ENCODE assay signal across 9 mouse cellular contexts in the genomic region with DNA sequence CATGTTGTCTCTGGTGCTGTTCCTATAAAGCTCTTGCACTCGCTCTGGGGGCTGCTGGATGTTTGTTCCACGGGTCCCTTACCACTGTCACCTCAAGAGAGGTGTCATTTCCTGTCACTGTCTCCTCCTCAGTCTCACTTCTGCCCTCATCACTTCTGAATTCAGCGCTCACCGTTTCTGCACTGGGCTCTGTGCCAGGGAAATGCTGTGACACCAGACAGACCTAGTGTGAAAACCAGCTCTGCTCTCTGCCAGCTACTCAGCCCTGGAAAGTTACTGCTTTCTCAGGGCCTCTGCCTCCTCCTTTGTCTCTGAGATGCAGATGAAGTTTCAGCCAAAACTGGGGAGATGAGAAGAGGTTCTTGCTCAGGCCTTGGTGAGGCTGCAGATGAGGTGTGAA. TPM values are rescaled to one million over a fixed set of nuclear protein-coding genes. Genes with fewer than 3 reads are reported as not detected.
DNase-seq lines count a peak whose midpoint lies in the region; ATAC-seq and TF ChIP-seq lines count a peak whose summit lies in the region.
"Had no signal": no experiment of that assay in that cellular context is flagged by ENCODE, and none has a peak within 500 bp of the region (broad histone marks: within the 10 kb centered on the region; RNA-seq: fewer than 3 reads in every experiment).

No protein-coding gene starts in this region.

- H3K36me3 ChIP-seq in kidney, adult 2 months (ENCODE audit: control insufficient read depth, insufficient read depth, low read length), result no peaks in the 10 kb centered on the region
- no peaks in the 10 kb centered on the region for H3K36me3 ChIP-seq in kidney, embryonic 15.5 days
- no peaks in the 10 kb centered on the region for H3K36me3 ChIP-seq in forebrain, embryonic 16.5 days (ENCODE audit: control insufficient read depth, insufficient read depth)
- H3K36me3 ChIP-seq in intestine, embryonic 15.5 days, result no peaks in the 10 kb centered on the region

- no peaks in the 10 kb centered on the region for H3K27me3 ChIP-seq in kidney, adult 2 months (replicated peaks; ENCODE audit: control insufficient read depth, insufficient read depth, low read length)
- peaks cover 2% of the 10 kb centered on the region; the same call in 1 of the 2 replicates for H3K27me3 ChIP-seq in kidney, embryonic 15.5 days
- no peaks in the 10 kb centered on the region for H3K27me3 ChIP-seq in forebrain, embryonic 16.5 days (replicated peaks; ENCODE audit: control insufficient read depth, insufficient read depth, low read length)
- H3K27me3 ChIP-seq in intestine, embryonic 15.5 days (replicated peaks), result no peaks in the 10 kb centered on the region

- H3K9me3 ChIP-seq in kidney, embryonic 15.5 days (replicated peaks), result no peaks in the 10 kb centered on the region
- H3K9me3 ChIP-seq in forebrain, embryonic 16.5 days (ENCODE audit: control insufficient read depth, low read length), result no peaks in the 10 kb centered on the region
- no peaks in the 10 kb centered on the region for H3K9me3 ChIP-seq in intestine, embryonic 15.5 days

- no peak overlapping the region for H3K27ac ChIP-seq in kidney, adult 2 months (ENCODE audit: insufficient read depth, low read depth, low read length)
- H3K27ac ChIP-seq in kidney, embryonic 15.5 days, result no peak overlapping the region
- 0 out of 2 replicates have a peak overlapping the region, but pooled peaks have one; percentile 23 for H3K27ac ChIP-seq in forebrain, embryonic 16.5 days (ENCODE audit: low read length)
- no peak overlapping the region for H3K27ac ChIP-seq in intestine, embryonic 15.5 days

- H3K9ac ChIP-seq in kidney, embryonic 15.5 days, result no peak overlapping the region
- H3K9ac ChIP-seq in forebrain, embryonic 16.5 days (replicated peaks; ENCODE audit: low read depth, low read length), result no peak overlapping the region
- H3K9ac ChIP-seq in intestine, embryonic 15.5 days, result no peak overlapping the region

- H3K4me1 ChIP-seq in kidney, adult 2 months (ENCODE audit: control insufficient read depth, insufficient read depth, low read length), result no peaks in the 10 kb centered on the region
- H3K4me1 ChIP-seq in kidney, embryonic 15.5 days, result no peaks in the 10 kb centered on the region
- peaks cover 8% of the 10 kb centered on the region for H3K4me1 ChIP-seq in forebrain, embryonic 16.5 days (replicated peaks; ENCODE audit: control insufficient read depth, insufficient read depth, low read length)
- H3K4me1 ChIP-seq in intestine, embryonic 15.5 days (replicated peaks), result no peaks in the 10 kb centered on the region

- no peak for TF ChIP-seq POLR2A in kidney, adult 2 months (IDR thresholded peaks at IDR 0.05; ENCODE audit: low read depth, low read length)

- intact Hi-C loops in left cerebral cortex, postnatal 36 days (cut with DNase I), result no loop called here

- TF ChIP-seq CTCF in kidney, adult 2 months (conservative IDR thresholded peaks at IDR 0.05; ENCODE audit: insufficient read depth, insufficient read length, low read depth, low read length), result no peak

- H3K4me2 ChIP-seq in kidney, embryonic 15.5 days, result no peak overlapping the region
- no peak overlapping the region for H3K4me2 ChIP-seq in forebrain, embryonic 16.5 days (ENCODE audit: low read length)
- H3K4me2 ChIP-seq in intestine, embryonic 15.5 days (replicated peaks), result no peak overlapping the region

- DNase-seq in kidney, adult 2 months, result peak; percentile 7
- peak; percentile 45 to 57 for DNase-seq in left cerebral cortex, postnatal 36 days (ENCODE audit: low spot score in 2 of 2)
- no peak for DNase-seq in gastrocnemius, adult 8-10 months (ENCODE audit: low spot score in 2 of 2)
- no peak for DNase-seq in retina, embryonic 14.5 days (ENCODE audit: low spot score)

- no peak overlapping the region for H3K4me3 ChIP-seq in kidney, adult 2 months (ENCODE audit: insufficient read depth, low read depth, low read length)
- H3K4me3 ChIP-seq in kidney, embryonic 15.5 days (replicated peaks), result no peak overlapping the region
- H3K4me3 ChIP-seq in forebrain, embryonic 16.5 days (replicated peaks; ENCODE audit: low read length), result no peak overlapping the region
- H3K4me3 ChIP-seq in intestine, embryonic 15.5 days (replicated peaks), result no peak overlapping the region

- 20% methylated on average over 4 of the region's 4 CpGs for WGBS in kidney, adult 2 months
- WGBS in kidney, embryonic 15.5 days, result 13% methylated on average over 4 of the region's 4 CpGs
- 26% methylated on average over 4 of the region's 4 CpGs for WGBS in forebrain, embryonic 16.5 days
- WGBS in intestine, embryonic 15.5 days, result 30% methylated on average over 4 of the region's 4 CpGs

- ATAC-seq in kidney, embryonic 15.5 days (replicated peaks; ENCODE audit: low FRiP score), result no peak
- ATAC-seq in CD4-positive, CD25-positive, alpha-beta regulatory T cell, adult 4 months, result peak; percentile 81
- peak; percentile 62 for ATAC-seq in forebrain, embryonic 16.5 days
- ATAC-seq in intestine, embryonic 15.5 days, result no peak

RNA-seq across cellular contexts. Expression of a gene that starts 12.8 kb away (rescaled TPM):
- not detected in 2 replicates for polyA plus RNA-seq in kidney, adult 2 months (2012; rRNA removed)
- polyA plus RNA-seq in kidney, embryonic 15.5 days (2015; fragmentation: Nextera tagmentation; extraction: Ambion mirVana), result not detected in 2 replicates
- under 1 TPM in 1 of 2 experiments, not detected in 1; 0.26 TPM for polyA plus RNA-seq in CD4-positive, CD25-positive, alpha-beta regulatory T cell, adult 4 months (2017; shearing (Covaris generic))
- not detected in 2 replicates for polyA plus RNA-seq in forebrain, embryonic 16.5 days (2015; fragmentation: Nextera tagmentation; extraction: Ambion mirVana)
- total RNA-seq in left cerebral cortex, postnatal 36 days (2021), result not detected
- polyA plus RNA-seq in intestine, embryonic 15.5 days (2015; fragmentation: Nextera tagmentation; extraction: Ambion mirVana), result not detected in 2 replicates
- total RNA-seq in gastrocnemius, adult 8-10 months (2022), result under 1 TPM in 1 of 4 experiments, not detected in 3; 0.07 TPM
- polyA plus RNA-seq: limb, embryonic 11.5 days had no signal

RNA-seq across cellular contexts. Expression of a gene that starts 43.5 kb away (rescaled TPM):
- not detected in 2 replicates for polyA plus RNA-seq in kidney, adult 2 months (2012; rRNA removed)
- not detected in 2 replicates for polyA plus RNA-seq in kidney, embryonic 15.5 days (2015; fragmentation: Nextera tagmentation; extraction: Ambion mirVana)
- polyA plus RNA-seq in CD4-positive, CD25-positive, alpha-beta regulatory T cell, adult 4 months (2017; shearing (Covaris generic)), result 1 to 10 TPM; 1.8 to 4.8 TPM
- 0.15 TPM in 1 of 2 replicates, not detected in the other for polyA plus RNA-seq in forebrain, embryonic 16.5 days (2015; fragmentation: Nextera tagmentation; extraction: Ambion mirVana)
- total RNA-seq in left cerebral cortex, postnatal 36 days (2021), result 1 to 10 TPM; 2.4 to 3.2 TPM
- polyA plus RNA-seq in intestine, embryonic 15.5 days (2015; fragmentation: Nextera tagmentation; extraction: Ambion mirVana), result not detected in 2 replicates
- total RNA-seq in gastrocnemius, adult 8-10 months (2022), result not detected
- polyA plus RNA-seq: limb, embryonic 11.5 days had no signal

RNA-seq across cellular contexts. Expression of a gene that starts 43.9 kb away (rescaled TPM):
- not detected in 2 replicates for polyA plus RNA-seq in kidney, adult 2 months (2012; rRNA removed)
- polyA plus RNA-seq in kidney, embryonic 15.5 days (2015; fragmentation: Nextera tagmentation; extraction: Ambion mirVana), result not detected in 2 replicates
- not detected for polyA plus RNA-seq in CD4-positive, CD25-positive, alpha-beta regulatory T cell, adult 4 months (2017; shearing (Covaris generic))
- not detected in 2 replicates for polyA plus RNA-seq in forebrain, embryonic 16.5 days (2015; fragmentation: Nextera tagmentation; extraction: Ambion mirVana)
- total RNA-seq in left cerebral cortex, postnatal 36 days (2021), result not detected
- polyA plus RNA-seq in intestine, embryonic 15.5 days (2015; fragmentation: Nextera tagmentation; extraction: Ambion mirVana), result not detected in 2 replicates
- not detected for total RNA-seq in gastrocnemius, adult 8-10 months (2022)
- polyA plus RNA-seq: limb, embryonic 11.5 days had no signal

RNA-seq across cellular contexts. Expression of a gene that starts 55.5 kb away (rescaled TPM):
- not detected in 2 replicates for polyA plus RNA-seq in kidney, adult 2 months (2012; rRNA removed)
- not detected in 2 replicates for polyA plus RNA-seq in kidney, embryonic 15.5 days (2015; fragmentation: Nextera tagmentation; extraction: Ambion mirVana)
- not detected for polyA plus RNA-seq in CD4-positive, CD25-positive, alpha-beta regulatory T cell, adult 4 months (2017; shearing (Covaris generic))
- not detected in 2 replicates for polyA plus RNA-seq in forebrain, embryonic 16.5 days (2015; fragmentation: Nextera tagmentation; extraction: Ambion mirVana)
- not detected for total RNA-seq in left cerebral cortex, postnatal 36 days (2021)
- not detected in 2 replicates for polyA plus RNA-seq in intestine, embryonic 15.5 days (2015; fragmentation: Nextera tagmentation; extraction: Ambion mirVana)
- total RNA-seq in gastrocnemius, adult 8-10 months (2022), result not detected
- polyA plus RNA-seq: limb, embryonic 11.5 days had no signal

Comparison
In these comparisons a context has a peak if more than half of its experiments do, and no peak if none do; other contexts are left out.
1. DNase-seq: peak in kidney, adult 2 months (single experiment) and left cerebral cortex, postnatal 36 days (2 of 2); none in gastrocnemius, adult 8-10 months (0 of 2) and retina, embryonic 14.5 days (single experiment).
2. ATAC-seq: peak in CD4-positive, CD25-positive, alpha-beta regulatory T cell, adult 4 months (single experiment) and forebrain, embryonic 16.5 days (single experiment); none in kidney, embryonic 15.5 days (single experiment) and intestine, embryonic 15.5 days (single experiment).